Mouse (Mus musculus) gastrocnemius, postnatal 4 days (tissue): ENCODE measurements around the gene Minos1. TPM values are rescaled to one million over a fixed set of nuclear protein-coding genes. Genes with fewer than 3 reads are reported as not detected.

Experiments used
- DNase-seq, 2 experiments: peaks; one replicate each; pipeline ENCODE4 v3.0.0; 2021 to 2022; ENCODE audit warnings: low spot score in 2 of 2, mixed read lengths in 2 of 2
- total RNA-seq, 2 experiments: library from RNA; stranded (reverse); gene quantifications; 2 replicates each; pipeline ENCODE4 v1.2.3; 2021

Minos1 gene
- total RNA-seq, 2 experiments from 2014 or later, result 344 to 382 TPM

GRCm38 (mm10) chr4:139075915-139076314, 55.0 kb downstream of the Minos1 start:
- no peak for DNase-seq

- no peak for DNase-seq
Measured at GRCm38 (mm10) chr4:139075041-139075711, 55.7 kb downstream of the Minos1 start, which contains the start of gene Htr6. Htr6 (minus strand) TSS chr4:139075570.

- DNase-seq, result no peak
Measured at GRCm38 (mm10) chr4:139074060-139074459, 56.9 kb downstream of the Minos1 start.

DNA sequence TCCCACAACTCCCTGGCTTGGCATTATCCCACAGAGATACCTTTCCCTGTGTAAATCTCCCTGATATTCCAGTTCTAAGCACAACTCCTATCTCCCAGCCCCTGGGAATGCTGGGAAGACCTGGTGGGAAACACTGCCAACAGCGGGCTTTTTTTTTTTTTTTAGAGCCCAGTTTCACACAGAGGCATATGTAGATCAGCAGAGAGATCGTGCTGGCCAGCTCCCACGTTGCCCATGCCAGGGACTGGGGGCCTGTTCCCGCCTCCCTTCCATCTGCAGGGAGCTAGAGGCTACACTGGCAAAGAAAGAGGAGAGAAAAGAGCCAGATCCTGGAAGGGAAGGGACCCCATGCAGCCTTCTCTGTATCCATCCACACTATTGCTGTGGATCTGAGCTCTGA, 62.6 kb downstream of the Minos1 start:
- DNase-seq, result no peak

GRCm38 (mm10) chr4:139064831-139065230, 66.1 kb downstream of the Minos1 start:
- no peak for DNase-seq

- DNase-seq, result peak in 1 of 2 experiments; percentile 63
Measured at GRCm38 (mm10) chr4:139059569-139059968, 71.3 kb downstream of the Minos1 start.

DNA sequence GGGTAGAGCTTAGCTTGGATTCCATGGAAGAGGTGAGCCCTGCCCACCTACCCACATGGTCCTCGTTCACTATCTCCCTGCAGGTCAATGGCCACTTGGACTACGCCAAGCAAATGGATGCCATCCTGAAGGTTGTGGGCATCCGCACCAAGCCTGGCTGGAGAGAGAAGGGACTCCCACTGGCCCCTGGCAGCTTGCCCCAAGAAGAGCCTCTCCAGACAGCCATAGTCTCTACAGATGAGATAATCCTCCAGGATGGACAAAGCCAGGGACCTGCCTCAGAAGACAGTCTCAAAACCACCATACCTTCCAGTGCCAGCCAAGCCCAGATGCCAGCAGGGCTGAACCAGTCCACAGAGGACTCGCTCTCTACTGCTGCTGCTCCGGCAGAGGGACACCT, 72.9 kb downstream of the Minos1 start:
- DNase-seq, result no peak

GRCm38 (mm10) chr4:139057291-139057690, 73.6 kb downstream of the Minos1 start:
- DNase-seq, result no peak

GRCm38 (mm10) chr4:139055744-139056143, 75.2 kb downstream of the Minos1 start:
- DNase-seq, result no peak

GRCm38 (mm10) chr4:139055336-139055735, 75.6 kb downstream of the Minos1 start:
- DNase-seq, result no peak

DNA sequence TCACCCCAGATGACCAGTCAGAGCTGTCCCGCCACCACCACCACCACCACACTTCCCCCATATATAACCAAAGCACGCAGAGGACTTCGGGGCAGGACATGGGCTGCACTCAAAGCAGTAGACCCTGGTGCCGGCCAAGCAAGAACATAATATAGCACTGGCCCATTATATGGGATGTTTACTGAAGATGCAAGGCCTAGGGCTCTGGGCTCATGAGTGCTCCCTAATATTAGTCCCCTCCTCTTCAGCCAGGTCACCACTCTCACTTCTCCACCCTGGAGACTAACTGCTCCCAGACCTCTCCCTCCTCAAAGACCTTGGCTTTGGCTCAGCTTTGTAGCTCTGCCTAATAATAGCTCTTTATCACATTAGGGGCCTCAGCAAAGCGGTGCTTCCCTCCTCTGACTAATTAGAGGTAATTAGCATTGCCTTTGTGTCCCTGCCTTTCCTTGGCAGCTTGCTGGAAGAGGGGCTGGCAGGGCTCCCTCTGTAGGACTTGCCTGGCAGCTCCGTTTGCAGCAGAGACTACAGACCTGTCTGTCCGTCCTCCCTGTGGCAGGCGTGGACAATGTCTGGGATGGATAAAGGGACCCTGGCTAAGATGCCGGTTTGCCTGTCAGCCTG, 76.5 kb downstream of the Minos1 start:
- no peak for DNase-seq

DNA sequence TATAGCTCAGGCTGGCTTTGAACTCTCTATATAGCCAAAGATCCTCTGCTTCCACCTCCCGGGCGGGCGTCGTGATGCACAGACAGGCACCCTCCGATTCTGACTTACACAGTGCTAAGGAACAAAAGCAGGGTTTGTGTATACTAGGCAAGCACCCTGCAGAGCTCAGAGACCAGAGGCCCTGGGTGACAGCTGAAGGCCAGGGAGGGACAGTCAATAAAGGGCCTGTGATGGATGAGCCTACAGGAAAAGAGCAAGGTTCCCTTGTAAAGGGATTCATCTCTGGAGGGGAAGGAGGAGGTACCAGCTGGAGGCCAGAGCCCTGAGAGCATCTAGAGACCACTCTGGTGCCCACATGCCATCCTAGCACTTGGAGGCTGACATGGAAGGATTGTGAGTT, 77.5 kb downstream of the Minos1 start:
- DNase-seq, result no peak

- no peak for DNase-seq
Measured at GRCm38 (mm10) chr4:139052796-139053195, 78.1 kb downstream of the Minos1 start.

Other genes with a start within 250 kb of the Minos1 start
- 1 to 10 TPM; 6.8 to 7.2 TPM for gene Otud3, start 217.2 kb downstream of the Minos1 start, total RNA-seq
- not detected for gene Rnf186, start 164.0 kb downstream of the Minos1 start, total RNA-seq
- gene Tmco4, start 158.2 kb downstream of the Minos1 start, total RNA-seq, result 1 to 10 TPM; 3.7 to 5.5 TPM
- not detected for gene Htr6, start 55.5 kb downstream of the Minos1 start, total RNA-seq
- 10 to 100 TPM; 68.5 to 74.4 TPM for gene Nbl1, start 38.1 kb downstream of the Minos1 start, total RNA-seq
- gene Capzb, start 61.8 kb upstream of the Minos1 start, total RNA-seq, result 100 to 1,000 TPM; 445 to 463 TPM
- 1 to 10 TPM; 4.2 to 4.7 TPM for gene Pqlc2, start 179.6 kb upstream of the Minos1 start, total RNA-seq
- gene Akr7a5, start 179.6 kb upstream of the Minos1 start, total RNA-seq, result 10 to 100 TPM; 32.5 to 33.3 TPM
- 10 to 100 TPM; 42.0 to 44.0 TPM for gene Mrto4, start 221.5 kb upstream of the Minos1 start, total RNA-seq
- 10 to 100 TPM; 34.8 to 39.5 TPM for gene Emc1, start 221.5 kb upstream of the Minos1 start, total RNA-seq
- gene Ubr4, start 221.5 kb upstream of the Minos1 start, total RNA-seq, result 100 to 1,000 TPM; 115 to 122 TPM